Mouse (Mus musculus) CH12.LX (cell line): ENCODE results near the gene Ube2q1.

Source experiments
- CHD1 ChIP-seq: IDR thresholded peaks from 2 replicates; pipeline ENCODE4 v1.6.1; 2012; ENCODE audit warnings: low read depth, low read length, improper control_type of control experiment, inconsistent platforms
- EP300 ChIP-seq: IDR thresholded peaks from 2 replicates; pipeline ENCODE4 v1.6.1; 2011; ENCODE audit warnings: low read length, improper control_type of control experiment
- MAFK ChIP-seq: IDR thresholded peaks from 2 replicates; pipeline ENCODE4 v1.6.1; 2011; ENCODE audit warnings: low read length, improper control_type of control experiment; ENCODE audit not compliant: insufficient replicate concordance
- MEF2A ChIP-seq: IDR thresholded peaks from 2 replicates; pipeline ENCODE4 v1.6.1; 2014; ENCODE audit warnings: low read depth, mild to moderate bottlenecking, inconsistent platforms, low read length, improper control_type of control experiment, borderline replicate concordance
- USF1 ChIP-seq: IDR thresholded peaks from 2 replicates; pipeline ENCODE4 v1.6.1; 2014; ENCODE audit warnings: low read depth, mild to moderate bottlenecking, inconsistent platforms, low read length, improper control_type of control experiment

- TF ChIP-seq EP300 (peak; percentile 85), CHD1 (no peak; the same call in 1 of the 2 replicates), USF1 (no peak), MAFK (no peak), MEF2A (no peak; the same call in 1 of the 2 replicates)
Measured at GRCm38 (mm10) chr3:89800774-89801506, 27.5 kb downstream of the Ube2q1 start.
